Mouse (Mus musculus): ENCODE data around the gene Mrps34.

The Mrps34 gene

GRCm38 (mm10) chr17:24894995-24895547, at the start of gene Mrps34, which contains the start of gene Eme2:
Gene Mrps34 (plus strand): TSS chr17:24895116.
Gene Eme2 (minus strand): TSS chr17:24895087.
- in situ Hi-C loops (cut with MseI, MboI), result no loop called here

GRCm38 (mm10) chr17:24847386-24847785, 47.5 kb upstream of the Mrps34 start:
- in situ Hi-C loops (cut with MseI, MboI), result no loop called here

GRCm38 (mm10) chr17:24848600-24849031, 46.3 kb upstream of the Mrps34 start:
- in situ Hi-C loops (cut with MseI, MboI), result no loop called here

GRCm38 (mm10) chr17:24849733-24850064, 45.2 kb upstream of the Mrps34 start:
- in situ Hi-C loops (cut with MseI, MboI), result no loop called here

- in situ Hi-C loops (cut with MseI, MboI), result no loop called here
Observed at GRCm38 (mm10) chr17:24850065-24850772, 44.7 kb upstream of the Mrps34 start, which contains the start of gene Fahd1. Gene Fahd1 (minus strand): TSS chr17:24850364.

GRCm38 (mm10) chr17:24850773-24851127, 44.2 kb upstream of the Mrps34 start:
- in situ Hi-C loops (cut with MseI, MboI), result no loop called here

GRCm38 (mm10) chr17:24851381-24852125, 43.4 kb upstream of the Mrps34 start:
- in situ Hi-C loops (cut with MseI, MboI), result no loop called here

- in situ Hi-C loops (cut with MseI, MboI), result no loop called here
Observed at GRCm38 (mm10) chr17:24855838-24856464, 39.0 kb upstream of the Mrps34 start.

GRCm38 (mm10) chr17:24856589-24856988, 38.3 kb upstream of the Mrps34 start:
- in situ Hi-C loops (cut with MseI, MboI), result no loop called here

- in situ Hi-C loops (cut with MseI, MboI), result no loop called here
Observed at GRCm38 (mm10) chr17:24857831-24858470, 37.0 kb upstream of the Mrps34 start.

GRCm38 (mm10) chr17:24858967-24859366, 35.9 kb upstream of the Mrps34 start:
- in situ Hi-C loops (cut with MseI, MboI), result no loop called here

GRCm38 (mm10) chr17:24860076-24860475, 34.8 kb upstream of the Mrps34 start:
- in situ Hi-C loops (cut with MseI, MboI), result no loop called here

GRCm38 (mm10) chr17:24861785-24862184, 33.1 kb upstream of the Mrps34 start:
- in situ Hi-C loops (cut with MseI, MboI), result no loop called here

- in situ Hi-C loops (cut with MseI, MboI), result no loop called here
Observed at GRCm38 (mm10) chr17:24865776-24866175, 29.1 kb upstream of the Mrps34 start, which contains the start of gene Igfals. Gene Igfals (plus strand): TSS chr17:24865997.

- in situ Hi-C loops (cut with MseI, MboI), result no loop called here
Observed at GRCm38 (mm10) chr17:24867914-24868313, 27.0 kb upstream of the Mrps34 start.

- in situ Hi-C loops (cut with MseI, MboI), result no loop called here
Observed at GRCm38 (mm10) chr17:24873695-24874404, 21.1 kb upstream of the Mrps34 start.

GRCm38 (mm10) chr17:24874405-24874745, 20.5 kb upstream of the Mrps34 start:
- in situ Hi-C loops (cut with MseI, MboI), result no loop called here

- in situ Hi-C loops (cut with MseI, MboI), result no loop called here
Observed at GRCm38 (mm10) chr17:24874989-24875388, 19.9 kb upstream of the Mrps34 start.

GRCm38 (mm10) chr17:24877336-24878116, 17.4 kb upstream of the Mrps34 start:
- in situ Hi-C loops (cut with MseI, MboI), result no loop called here

- in situ Hi-C loops (cut with MseI, MboI), result no loop called here
Observed at GRCm38 (mm10) chr17:24878117-24878397, 16.9 kb upstream of the Mrps34 start.

- in situ Hi-C loops (cut with MseI, MboI), result no loop called here
Observed at GRCm38 (mm10) chr17:24878531-24878930, 16.4 kb upstream of the Mrps34 start.

All from mouse trophoblast stem cell (cell line).